Mouse (Mus musculus) heart, embryonic 16.5 days (tissue): ENCODE measurements around the gene Gse1. TPM values are rescaled to one million over a fixed set of nuclear protein-coding genes. Genes with fewer than 3 reads are reported as not detected.
A peak's percentile ranks its signal among the peaks of the same experiment; 100 is the strongest.

Experiments
- ATAC-seq: fragments of 200-750 bp; cut with Nextera tagmentation; replicated peaks from 2 replicates; pipeline ENCODE4 v1.8.0; 2017; ENCODE audit warnings: moderate number of reproducible peaks; ENCODE audit not compliant: insufficient read depth, low FRiP score; ENCODE audit errors: extremely low read depth
- H3K27ac ChIP-seq: fragments of 300-500 bp; sonication (generic); 2 replicates; pipeline ENCODE4 v1.5.1; 2014; ENCODE audit warnings: mild to moderate bottlenecking, low read length, control low read depth, moderate library complexity
- H3K27me3 ChIP-seq: fragments of 300-500 bp; sonication (generic); 2 replicates; pipeline ENCODE4 v1.6.1; 2014; ENCODE audit warnings: low read length, mixed read lengths; ENCODE audit not compliant: control insufficient read depth, insufficient read depth
- H3K36me3 ChIP-seq: fragments of 300-500 bp; sonication (generic); 2 replicates; pipeline ENCODE4 v1.6.1; 2014; ENCODE audit not compliant: control insufficient read depth, insufficient read depth
- H3K4me1 ChIP-seq: fragments of 300-500 bp; sonication (generic); 2 replicates; pipeline ENCODE4 v1.6.1; 2014; ENCODE audit warnings: low read length, mixed read lengths; ENCODE audit not compliant: control insufficient read depth, insufficient read depth
- H3K4me2 ChIP-seq: fragments of 300-500 bp; sonication (generic); 2 replicates; pipeline ENCODE4 v1.6.1; 2014; ENCODE audit warnings: low read depth, mild to moderate bottlenecking, control low read depth, low read length
- H3K4me3 ChIP-seq: fragments of 300-500 bp; sonication (generic); 2 replicates; pipeline ENCODE4 v1.5.1; 2014; ENCODE audit warnings: mild to moderate bottlenecking, control low read depth, low read length
- H3K9ac ChIP-seq: fragments of 300-500 bp; sonication (generic); 2 replicates; pipeline ENCODE4 v1.6.1; 2014; ENCODE audit warnings: low read length, control low read depth
- H3K9me3 ChIP-seq: fragments of 300-500 bp; sonication (generic); replicated peaks from 2 replicates; pipeline ENCODE4 v1.6.1; 2016; ENCODE audit warnings: low read length; ENCODE audit not compliant: control insufficient read depth
- WGBS: fragments of 180-500 bp; shearing (Covaris S2); extraction: QIAGEN DNeasy Blood & Tissue Kit; methylation state at CpG from one replicate; pipeline ENCODE4 v1.1.7; 2014; 5-methylcytosine and 5-hydroxymethylcytosine counted together
- polyA plus RNA-seq: library from polyadenylated mRNA; unstranded; fragments of >200 nt; fragmentation: Nextera tagmentation; extraction: Ambion mirVana; gene quantifications from 2 replicates; pipeline ENCODE4 v1.2.1, GENCODE M21; 2015

Gene Gse1
- polyA plus RNA-seq, 1 experiment from 2014 or later = 7.7 TPM

DNA sequence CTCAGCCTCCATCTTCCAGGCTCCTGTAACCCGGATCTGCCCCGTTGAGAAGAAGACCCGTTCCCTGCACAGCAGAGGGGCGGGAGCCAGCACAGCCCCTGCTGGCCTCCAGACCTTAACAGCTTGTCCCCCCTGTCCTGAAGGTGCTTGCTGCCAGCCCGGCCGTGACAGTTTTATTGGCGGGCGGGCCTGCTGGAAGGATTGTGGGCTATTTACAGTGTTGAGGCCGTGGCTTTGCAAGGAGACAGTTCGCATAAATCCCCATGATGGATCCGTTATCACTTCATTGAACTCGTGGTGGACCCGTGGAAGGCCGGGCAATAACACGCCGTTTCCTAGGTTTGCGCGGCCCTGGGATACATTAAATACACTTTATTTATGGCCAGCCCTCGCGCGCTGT is 163.6 kb downstream of the Gse1 start:
- WGBS = 69% methylated on average over 21 of the region's 21 CpGs
- peaks cover 3% of the 10 kb centered on the region; the same call in 1 of the 2 replicates for H3K9me3 ChIP-seq
- H3K36me3 ChIP-seq = no peaks in the 10 kb centered on the region
- no peak overlapping the region for H3K4me3 ChIP-seq
- ATAC-seq = no peak
- no peak overlapping the region for H3K4me2 ChIP-seq
- H3K27ac ChIP-seq = no peak overlapping the region
- H3K9ac ChIP-seq = no peak overlapping the region
- H3K4me1 ChIP-seq = peaks cover 4% of the 10 kb centered on the region
- H3K27me3 ChIP-seq = no peaks in the 10 kb centered on the region

DNA sequence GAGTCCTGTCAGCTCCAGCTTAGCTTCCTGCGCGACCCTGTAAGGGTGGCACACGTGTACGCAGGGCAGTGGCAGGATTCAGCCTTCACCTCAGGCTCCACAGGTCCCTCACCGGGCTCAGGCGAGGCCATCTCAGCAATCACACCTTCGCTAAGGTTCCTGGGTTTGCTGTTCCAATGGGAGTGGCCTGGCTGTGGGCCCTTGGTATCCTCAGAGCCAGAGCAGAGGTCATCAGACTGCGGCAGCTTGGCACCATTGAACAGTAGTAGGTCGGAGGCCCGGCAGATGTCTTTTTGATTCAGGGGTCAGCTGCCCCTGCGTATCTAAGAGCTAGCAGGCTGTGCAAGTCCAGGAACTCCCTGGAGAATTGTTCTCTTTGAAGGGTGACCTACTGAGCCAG is 164.8 kb downstream of the Gse1 start:
- H3K9ac ChIP-seq = no peak overlapping the region; the same call in 1 of the 2 replicates
- H3K9me3 ChIP-seq = peaks cover 3% of the 10 kb centered on the region; the same call in 1 of the 2 replicates
- H3K36me3 ChIP-seq = no peaks in the 10 kb centered on the region
- H3K27me3 ChIP-seq = no peaks in the 10 kb centered on the region
- H3K4me2 ChIP-seq = no peak overlapping the region
- H3K4me3 ChIP-seq = no peak overlapping the region
- ATAC-seq = no peak
- WGBS = 78% methylated on average over 11 of the region's 11 CpGs
- H3K27ac ChIP-seq = no peak overlapping the region
- H3K4me1 ChIP-seq = peaks cover 12% of the 10 kb centered on the region

DNA sequence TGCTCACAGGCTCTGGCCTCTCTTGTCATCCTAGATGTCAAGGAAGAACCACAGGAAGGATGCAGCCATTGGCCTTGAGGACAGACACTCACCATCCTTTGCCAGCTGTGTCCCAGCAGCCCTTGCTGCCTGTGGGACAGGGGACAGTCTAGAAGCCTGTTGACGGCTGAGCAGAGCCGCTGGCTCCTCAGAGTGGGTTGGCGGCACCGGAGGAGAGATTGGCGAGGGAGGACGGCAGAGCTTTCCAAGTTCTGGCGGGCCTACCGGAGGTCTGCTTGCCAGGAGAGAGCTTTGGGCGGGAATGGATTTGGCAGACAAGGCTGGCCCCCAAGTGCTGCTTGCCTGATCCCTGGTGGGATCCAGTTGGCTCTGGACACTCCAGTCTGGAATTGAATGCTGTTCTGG is 165.6 kb downstream of the Gse1 start:
- WGBS = 70% methylated on average over 9 of the region's 9 CpGs
- no peaks in the 10 kb centered on the region for H3K27me3 ChIP-seq
- H3K36me3 ChIP-seq = no peaks in the 10 kb centered on the region
- H3K4me2 ChIP-seq = no peak overlapping the region
- no peak overlapping the region for H3K9ac ChIP-seq
- no peak; the same call in 1 of the 2 replicates for ATAC-seq
- peaks cover 3% of the 10 kb centered on the region; the same call in 1 of the 2 replicates for H3K9me3 ChIP-seq
- H3K4me1 ChIP-seq = peaks cover 12% of the 10 kb centered on the region
- H3K27ac ChIP-seq = no peak overlapping the region
- H3K4me3 ChIP-seq = no peak overlapping the region

DNA sequence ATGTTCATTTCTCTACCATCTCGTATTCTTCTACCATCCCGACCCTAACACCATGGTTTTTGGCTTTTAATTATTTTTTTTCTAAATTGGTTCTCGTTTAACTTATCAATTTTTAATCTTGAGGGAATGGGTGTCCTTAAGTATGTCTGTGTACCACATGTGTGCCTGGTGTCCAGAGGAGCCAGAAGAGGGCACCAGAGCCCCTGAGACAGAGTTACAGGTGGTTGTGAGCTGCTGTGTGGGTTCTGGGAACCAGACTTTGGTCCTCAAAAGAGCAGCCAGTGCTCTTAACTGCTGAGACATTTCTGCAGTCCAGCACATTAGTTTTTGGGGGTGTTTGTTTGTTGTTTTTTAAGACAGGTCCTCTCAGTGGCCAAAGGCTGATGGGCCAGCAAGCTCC is 167.6 kb downstream of the Gse1 start:
- peaks cover 12% of the 10 kb centered on the region for H3K4me1 ChIP-seq
- no peak overlapping the region for H3K4me2 ChIP-seq
- 90% methylated on average over 3 of the region's 3 CpGs for WGBS
- H3K9ac ChIP-seq = no peak overlapping the region
- no peak overlapping the region for H3K4me3 ChIP-seq
- H3K36me3 ChIP-seq = no peaks in the 10 kb centered on the region
- H3K9me3 ChIP-seq = peaks cover 3% of the 10 kb centered on the region; the same call in 1 of the 2 replicates
- H3K27ac ChIP-seq = no peak overlapping the region
- no peaks in the 10 kb centered on the region for H3K27me3 ChIP-seq
- no peak for ATAC-seq

DNA sequence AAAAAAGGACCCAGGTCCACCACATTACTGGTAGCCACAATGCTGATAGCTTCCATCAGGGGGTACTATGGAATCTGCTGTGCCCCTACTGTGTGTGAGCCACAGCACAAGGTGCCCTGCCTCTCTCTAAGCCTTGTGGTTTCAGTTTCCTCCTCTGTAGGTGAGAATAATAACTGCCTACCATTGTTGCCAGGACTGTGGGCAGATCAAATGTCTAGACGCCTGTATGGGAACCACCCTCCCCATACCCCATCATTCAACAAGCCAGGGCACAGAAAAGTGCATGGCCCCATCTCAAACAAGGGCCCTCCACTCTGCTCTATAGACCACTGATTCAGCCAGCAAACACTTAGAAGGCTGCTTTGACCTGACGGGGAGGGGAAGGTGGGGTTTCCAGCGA is 168.5 kb downstream of the Gse1 start:
- Histone ChIP-seq H3K4me1 (peaks cover 12% of the 10 kb centered on the region), H3K27me3 (no peaks in the 10 kb centered on the region), H3K9me3 (peaks cover 3% of the 10 kb centered on the region; the same call in 1 of the 2 replicates), H3K9ac (0 out of 2 replicates have a peak overlapping the region, but pooled peaks have one; percentile 32), H3K4me3 (no peak overlapping the region), H3K4me2 (no peak overlapping the region), H3K27ac (no peak overlapping the region), H3K36me3 (no peaks in the 10 kb centered on the region)
- no peak for ATAC-seq
- 50% methylated on average over 3 of the region's 3 CpGs for WGBS

DNA sequence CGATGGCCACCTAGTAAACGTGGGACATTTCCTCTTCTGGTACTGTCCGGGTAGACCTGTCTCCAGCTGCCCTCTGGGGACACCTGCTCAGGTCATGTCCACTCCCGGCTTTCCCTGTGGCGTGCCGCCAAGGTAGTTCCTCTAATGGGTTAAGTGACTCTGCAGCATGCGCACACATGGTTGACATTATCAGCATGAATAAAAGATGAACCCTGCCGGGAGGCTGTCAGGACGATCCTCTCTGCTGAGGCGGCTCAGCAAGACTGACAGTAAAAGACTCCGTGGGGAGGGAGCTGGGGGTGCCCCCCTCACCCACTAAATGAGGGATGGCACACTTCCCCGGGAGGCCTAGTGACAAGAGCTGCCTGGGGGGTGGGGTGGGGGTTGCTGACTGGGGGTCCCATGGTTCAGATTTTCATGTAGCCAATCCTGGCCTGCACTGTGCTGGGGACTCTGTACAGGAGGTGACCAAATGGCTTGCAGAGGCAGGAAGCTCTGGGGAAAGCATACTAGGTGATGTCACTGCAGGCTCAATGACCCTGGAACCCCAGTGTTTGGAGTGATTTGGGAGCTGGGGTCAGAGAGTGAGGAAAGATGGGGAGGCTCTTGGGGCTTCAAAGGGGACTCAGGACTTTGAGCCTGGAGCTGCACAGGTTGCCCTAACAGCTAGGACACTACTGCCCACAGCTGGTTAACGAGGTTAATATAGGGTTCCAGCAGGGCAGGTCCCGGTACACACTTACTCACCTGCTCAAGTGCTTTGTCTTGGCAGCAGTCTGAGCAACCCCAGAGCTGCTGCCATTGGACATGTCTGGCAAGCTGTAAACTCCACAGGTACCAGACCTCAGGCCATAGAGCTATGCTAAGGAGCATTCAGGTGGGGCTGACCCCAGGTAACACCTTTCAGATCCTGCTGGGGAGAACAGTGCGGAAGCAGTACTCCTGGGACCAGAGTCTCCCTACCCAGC is 169.5 kb downstream of the Gse1 start:
- no peaks in the 10 kb centered on the region for H3K36me3 ChIP-seq
- no peak overlapping the region for H3K4me2 ChIP-seq
- no peak overlapping the region for H3K4me3 ChIP-seq
- H3K4me1 ChIP-seq = peaks cover 12% of the 10 kb centered on the region
- H3K27me3 ChIP-seq = no peaks in the 10 kb centered on the region
- no peak; the same call in 1 of the 2 replicates for ATAC-seq
- peak overlapping the region; percentile 32; the same call in 1 of the 2 replicates for H3K9ac ChIP-seq
- no peak overlapping the region for H3K27ac ChIP-seq
- peaks cover 3% of the 10 kb centered on the region; the same call in 1 of the 2 replicates for H3K9me3 ChIP-seq
- 53% methylated on average over 15 of the region's 15 CpGs for WGBS

DNA sequence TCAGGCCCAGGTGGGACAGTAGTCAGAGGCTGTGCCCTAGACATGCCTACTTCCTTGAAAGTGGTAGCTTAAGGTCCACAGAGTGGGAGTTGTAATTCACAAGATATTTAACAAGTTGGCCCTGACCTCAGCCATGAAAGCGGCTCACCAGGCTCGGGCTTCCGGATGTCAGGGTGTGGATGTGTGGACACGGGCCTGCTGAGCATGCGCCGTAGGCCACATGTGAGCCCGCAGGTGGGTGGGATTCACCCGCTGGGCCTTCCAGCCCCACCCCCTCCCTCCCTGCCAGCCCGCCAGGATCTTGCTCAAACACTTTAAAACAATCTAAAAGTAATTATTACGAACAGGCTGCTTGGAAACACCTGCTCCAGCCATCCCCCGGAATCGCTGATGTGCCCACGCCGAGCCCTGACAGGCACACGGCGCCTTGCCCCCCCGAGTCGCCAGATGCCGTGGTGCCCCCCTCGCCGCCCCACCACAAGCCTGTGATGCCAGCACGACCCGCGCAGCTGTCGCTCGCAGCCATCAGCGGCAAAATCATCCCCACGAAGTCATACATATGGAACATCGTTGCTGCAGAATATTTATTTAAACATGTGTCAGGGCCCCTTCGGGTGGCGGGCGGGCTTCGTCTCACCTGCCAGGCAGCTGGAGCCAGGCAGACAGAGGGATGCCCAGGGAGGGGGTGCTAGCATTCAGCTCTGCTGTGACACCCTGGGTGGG is 171.1 kb downstream of the Gse1 start:
- ATAC-seq = no peak
- Histone ChIP-seq H3K9ac (no peak overlapping the region), H3K9me3 (peaks cover 3% of the 10 kb centered on the region; the same call in 1 of the 2 replicates), H3K27ac (no peak overlapping the region), H3K27me3 (no peaks in the 10 kb centered on the region), H3K4me2 (no peak overlapping the region; the same call in 1 of the 2 replicates), H3K4me3 (no peak overlapping the region), H3K36me3 (no peaks in the 10 kb centered on the region), H3K4me1 (peaks cover 8% of the 10 kb centered on the region)
- 70% methylated on average over 33 of the region's 33 CpGs for WGBS

DNA sequence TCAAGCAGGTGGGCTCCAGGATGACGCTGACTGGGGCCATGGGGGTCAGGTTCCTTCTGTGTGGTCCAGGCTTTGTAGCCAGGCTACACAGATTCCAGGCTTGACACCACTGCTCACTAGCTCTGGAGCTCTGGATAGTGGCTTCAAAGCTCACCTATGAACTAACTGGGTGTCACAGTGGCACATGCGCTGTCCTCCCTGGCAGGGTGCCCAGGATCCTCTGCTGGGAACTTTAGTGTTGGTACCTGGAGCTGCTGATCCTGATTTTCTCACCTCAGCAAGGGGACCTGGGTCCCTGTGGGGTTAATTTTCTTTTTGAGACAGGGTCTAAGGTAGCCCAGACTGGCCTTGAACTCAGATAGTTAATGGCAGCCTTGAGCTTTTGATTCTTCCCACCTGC is 173.0 kb downstream of the Gse1 start:
- Histone ChIP-seq H3K27me3 (no peaks in the 10 kb centered on the region), H3K9ac (no peak overlapping the region), H3K27ac (no peak overlapping the region), H3K9me3 (0 out of 2 replicates have a peak, but pooled peaks cover under 1% of the 10 kb centered on the region), H3K4me2 (no peak overlapping the region), H3K4me1 (peaks cover 8% of the 10 kb centered on the region), H3K4me3 (no peak overlapping the region), H3K36me3 (no peaks in the 10 kb centered on the region)
- WGBS = 80% methylated on average over 2 of the region's 2 CpGs
- no peak for ATAC-seq
